In the genomic region with DNA sequence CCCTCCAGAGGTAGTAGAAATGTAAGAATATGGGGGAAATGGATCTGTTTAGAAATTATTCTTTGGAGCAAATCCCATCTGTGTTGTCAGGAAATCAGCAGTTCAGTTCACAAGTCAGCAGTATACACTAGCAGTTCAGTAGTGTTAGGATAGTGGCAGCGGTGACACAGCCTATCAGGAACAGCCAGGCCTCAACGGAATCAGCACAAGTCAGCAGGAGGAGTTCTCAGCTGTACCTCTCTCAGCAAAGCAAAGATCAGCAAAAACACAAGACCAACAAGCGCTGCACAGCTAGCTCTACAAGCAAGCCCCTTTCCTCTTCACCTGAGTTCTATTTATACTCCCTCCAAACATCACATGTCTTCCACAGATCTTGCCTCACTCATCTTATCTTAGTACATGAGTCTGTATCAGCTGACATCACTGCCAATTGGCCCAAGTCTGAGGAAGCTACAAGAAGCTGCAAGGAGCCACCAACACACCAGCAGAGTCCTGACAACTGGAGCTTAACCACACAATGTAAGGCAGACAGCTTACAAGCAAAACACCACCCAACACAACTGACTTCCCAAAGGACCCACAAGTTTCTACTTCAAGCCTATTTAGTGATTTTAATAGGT, we compare ENCODE assay signal across 13 mouse cellular contexts.
"Had no signal": no experiment of that assay in that cellular context is flagged by ENCODE, and none has a peak within 500 bp of the region (broad histone marks: within the 10 kb centered on the region; RNA-seq: fewer than 3 reads in every experiment).

No protein-coding gene starts in this region.

- H3K4me3 ChIP-seq: left cerebral cortex, adult 2 months; limb, embryonic 15.5 days; midbrain, embryonic 10.5 days; neural tube, embryonic 12.5 days had no signal

- H3K36me3 ChIP-seq: limb, embryonic 15.5 days; midbrain, embryonic 10.5 days; neural tube, embryonic 12.5 days had no signal

- H3K9me3 ChIP-seq: limb, embryonic 15.5 days; midbrain, embryonic 10.5 days; neural tube, embryonic 12.5 days had no signal

- H3K4me2 ChIP-seq: limb, embryonic 15.5 days; lung, embryonic 14.5 days; neural tube, embryonic 12.5 days had no signal

- H3K9ac ChIP-seq: limb, embryonic 15.5 days; lung, embryonic 14.5 days; neural tube, embryonic 12.5 days had no signal

- H3K4me1 ChIP-seq: neural tube, embryonic 12.5 days had no signal

- ATAC-seq: inflammation-experienced regulatory T-cells, adult 6 months had no signal

- H3K27me3 ChIP-seq: limb, embryonic 15.5 days; neural tube, embryonic 12.5 days had no signal

- DNase-seq: kidney, adult 18-20 months; kidney, postnatal 14 days; lung, embryonic 14.5 days; lung, postnatal 10 days; lung, postnatal 4 days; midbrain, embryonic 14.5 days; thymus, postnatal 4 days had no signal

- H3K27ac ChIP-seq: left cerebral cortex, adult 2 months; limb, embryonic 15.5 days; midbrain, embryonic 10.5 days; neural tube, embryonic 12.5 days; stomach, postnatal 0 days had no signal
